In genomic region chrX:142832221-142832620, GRCm38 (mm10) we compare ENCODE assay signal across 30 mouse cellular contexts.
A peak's percentile ranks its signal among the peaks of the same experiment; 100 is the strongest.
DNase-seq lines count a peak whose midpoint lies in the region; ATAC-seq and TF ChIP-seq lines count a peak whose summit lies in the region.
"Had no signal": no experiment of that assay in that cellular context is flagged by ENCODE, and none has a peak within 500 bp of the region (broad histone marks: within the 10 kb centered on the region; RNA-seq: fewer than 3 reads in every experiment).

No protein-coding gene starts in this region.

- no peak overlapping the region for H3K4me3 ChIP-seq in heart, embryonic 15.5 days
- no peak overlapping the region for H3K4me3 ChIP-seq in heart, embryonic 10.5 days
- peak overlapping the region; percentile 22 for H3K4me3 ChIP-seq in bone marrow, adult 2 months (replicated peaks; ENCODE audit: control insufficient read depth, low read depth, low read length)
- H3K4me3 ChIP-seq in forebrain, embryonic 13.5 days, result no peak overlapping the region
- H3K4me3 ChIP-seq: embryonic facial prominence, embryonic 13.5 days; forebrain, embryonic 10.5 days; hindbrain, embryonic 12.5 days; intestine, embryonic 15.5 days; limb, embryonic 13.5 days; liver, embryonic 12.5 days; midbrain, embryonic 13.5 days had no signal

- no peak for TF ChIP-seq CTCF in bone marrow, adult 2 months (IDR thresholded peaks at IDR 0.05; ENCODE audit: control insufficient read depth, insufficient read depth, low read length)

- TF ChIP-seq POLR2A in bone marrow, adult 2 months (IDR thresholded peaks at IDR 0.05; ENCODE audit: borderline replicate concordance, control insufficient read depth, low read depth, low read length), result no peak

- 51% methylated on average over 3 of the region's 3 CpGs for WGBS in heart, embryonic 15.5 days
- WGBS in heart, embryonic 10.5 days, result 82% methylated on average over 3 of the region's 3 CpGs
- WGBS in bone marrow, adult 2 months, result 57% methylated on average over 3 of the region's 3 CpGs
- WGBS in forebrain, embryonic 13.5 days, result 78% methylated on average over 3 of the region's 3 CpGs

- DNase-seq in adrenal gland, postnatal 10 days, result peak; percentile 0
- no peak for DNase-seq in adrenal gland, postnatal 14 days
- DNase-seq in heart, embryonic 10.5 days (ENCODE audit: low spot score), result no peak
- DNase-seq in thymus, postnatal 14 days, result peak; percentile 69
- no peak for DNase-seq in urinary bladder, postnatal 4 days (ENCODE audit: low spot score in 2 of 2)
- DNase-seq: adrenal gland, adult 8-10 months; cerebellum, adult 11-12 months; cerebellum, postnatal 10 days; heart, postnatal 36 days; kidney, adult 8-10 months; kidney, postnatal 4 days; lung, adult 18-20 months; retina, postnatal 1 day; right cerebral cortex, postnatal 14 days had no signal

- no peak overlapping the region for H3K9ac ChIP-seq in heart, embryonic 15.5 days
- no peak overlapping the region for H3K9ac ChIP-seq in forebrain, embryonic 13.5 days
- H3K9ac ChIP-seq: embryonic facial prominence, embryonic 13.5 days; hindbrain, embryonic 12.5 days; intestine, embryonic 15.5 days; limb, embryonic 13.5 days; liver, embryonic 12.5 days; midbrain, embryonic 13.5 days had no signal

- H3K27ac ChIP-seq in heart, embryonic 15.5 days, result peak overlapping the region; percentile 83
- no peak overlapping the region for H3K27ac ChIP-seq in heart, embryonic 10.5 days
- H3K27ac ChIP-seq in bone marrow, adult 2 months (ENCODE audit: control insufficient read depth, insufficient read depth, low read depth, low read length, poor library complexity), result peak overlapping the region; percentile 61
- H3K27ac ChIP-seq in forebrain, embryonic 13.5 days, result no peak overlapping the region
- H3K27ac ChIP-seq: embryonic facial prominence, embryonic 13.5 days; forebrain, embryonic 10.5 days; hindbrain, embryonic 12.5 days; hindbrain, postnatal 0 days; intestine, embryonic 15.5 days; kidney, postnatal 0 days; limb, embryonic 13.5 days; liver, embryonic 12.5 days; macrophage; midbrain, embryonic 13.5 days had no signal

- H3K36me3 ChIP-seq in heart, embryonic 15.5 days, result no peaks in the 10 kb centered on the region
- peaks cover 17% of the 10 kb centered on the region; the same call in 1 of the 2 replicates for H3K36me3 ChIP-seq in heart, embryonic 10.5 days
- no peaks in the 10 kb centered on the region for H3K36me3 ChIP-seq in forebrain, embryonic 13.5 days (ENCODE audit: poor library complexity, severe bottlenecking)
- H3K36me3 ChIP-seq: embryonic facial prominence, embryonic 13.5 days; hindbrain, embryonic 12.5 days; intestine, embryonic 15.5 days; midbrain, embryonic 13.5 days had no signal

- ATAC-seq in heart, embryonic 15.5 days (replicated peaks; ENCODE audit: insufficient number of reproducible peaks, insufficient read depth, low FRiP score, low read depth), result no peak
- no peak for ATAC-seq in forebrain, embryonic 13.5 days
- ATAC-seq: forebrain, embryonic 16.5 days; hindbrain, postnatal 0 days; liver, embryonic 12.5 days; lung, postnatal 0 days; midbrain, embryonic 13.5 days had no signal

- H3K27me3 ChIP-seq in heart, embryonic 15.5 days, result no peaks in the 10 kb centered on the region
- no peaks in the 10 kb centered on the region; the same call in 1 of the 2 replicates for H3K27me3 ChIP-seq in heart, embryonic 10.5 days (ENCODE audit: insufficient read depth, poor library complexity, severe bottlenecking)
- no peaks in the 10 kb centered on the region for H3K27me3 ChIP-seq in forebrain, embryonic 13.5 days
- H3K27me3 ChIP-seq: CH12.LX; hindbrain, embryonic 12.5 days; intestine, embryonic 15.5 days; liver, embryonic 12.5 days had no signal

- H3K4me2 ChIP-seq in heart, embryonic 15.5 days, result no peak overlapping the region
- H3K4me2 ChIP-seq in forebrain, embryonic 13.5 days, result no peak overlapping the region
- H3K4me2 ChIP-seq: embryonic facial prominence, embryonic 13.5 days; hindbrain, embryonic 12.5 days; intestine, embryonic 15.5 days; limb, embryonic 13.5 days; liver, embryonic 12.5 days; midbrain, embryonic 13.5 days had no signal

- H3K9me3 ChIP-seq in heart, embryonic 15.5 days (replicated peaks), result no peaks in the 10 kb centered on the region
- no peaks in the 10 kb centered on the region for H3K9me3 ChIP-seq in heart, embryonic 10.5 days
- no peaks in the 10 kb centered on the region for H3K9me3 ChIP-seq in forebrain, embryonic 13.5 days (replicated peaks)
- H3K9me3 ChIP-seq: embryonic facial prominence, embryonic 13.5 days; forebrain, embryonic 10.5 days; hindbrain, embryonic 12.5 days; intestine, embryonic 15.5 days; limb, embryonic 13.5 days; liver, embryonic 12.5 days; midbrain, embryonic 13.5 days had no signal

- H3K4me1 ChIP-seq in heart, embryonic 15.5 days (replicated peaks), result peaks cover 51% of the 10 kb centered on the region
- peaks cover 7% of the 10 kb centered on the region; the same call in 1 of the 2 replicates for H3K4me1 ChIP-seq in heart, embryonic 10.5 days
- no peaks in the 10 kb centered on the region; the same call in 1 of the 2 replicates for H3K4me1 ChIP-seq in bone marrow, adult 2 months (ENCODE audit: control insufficient read depth, insufficient read depth, low read length)
- H3K4me1 ChIP-seq in forebrain, embryonic 13.5 days, result no peaks in the 10 kb centered on the region
- H3K4me1 ChIP-seq: hindbrain, embryonic 12.5 days; intestine, embryonic 15.5 days; midbrain, embryonic 13.5 days had no signal

Comparison
In these comparisons a context has a peak if more than half of its experiments do, and no peak if none do; other contexts are left out.
1. DNase-seq: peak in adrenal gland, postnatal 10 days (single experiment) and thymus, postnatal 14 days (single experiment); none in adrenal gland, postnatal 14 days (single experiment), heart, embryonic 10.5 days (single experiment) and urinary bladder, postnatal 4 days (0 of 2).
2. H3K27ac ChIP-seq: peak in heart, embryonic 15.5 days (single experiment) and bone marrow, adult 2 months (single experiment); none in heart, embryonic 10.5 days (single experiment) and forebrain, embryonic 13.5 days (single experiment).